Mouse (Mus musculus): ENCODE data around the gene Ddhd1.

DNA sequence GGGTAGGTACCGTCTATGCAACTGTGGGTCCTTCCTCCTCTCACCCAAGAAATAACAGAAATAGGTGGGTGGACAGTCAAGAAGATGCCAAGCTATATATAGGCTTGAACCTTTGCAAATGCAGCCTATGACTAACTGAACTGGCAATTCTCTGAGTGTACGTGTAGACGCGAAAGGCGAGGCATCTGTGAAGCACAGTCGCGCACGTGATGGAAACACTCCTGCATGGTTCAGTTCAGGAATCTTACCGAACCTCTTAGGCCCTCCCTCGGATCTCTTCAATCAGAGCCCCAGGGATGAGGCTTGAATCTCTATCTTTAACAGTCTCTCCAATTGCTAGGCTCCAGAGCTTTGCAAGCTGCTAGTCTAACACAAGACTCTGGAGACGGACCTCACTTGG is 10.3 kb downstream of the Ddhd1 start:
- TF ChIP-seq GATA1 (IDR thresholded peaks at IDR 0.05; ENCODE audit: borderline replicate concordance, low read length) (no peak), CTCF (IDR thresholded peaks at IDR 0.05; ENCODE audit: low read depth, low read length) (no peak)
